Mouse (Mus musculus): Measurements from ENCODE around the gene Rxrb.

Gene Rxrb

DNA sequence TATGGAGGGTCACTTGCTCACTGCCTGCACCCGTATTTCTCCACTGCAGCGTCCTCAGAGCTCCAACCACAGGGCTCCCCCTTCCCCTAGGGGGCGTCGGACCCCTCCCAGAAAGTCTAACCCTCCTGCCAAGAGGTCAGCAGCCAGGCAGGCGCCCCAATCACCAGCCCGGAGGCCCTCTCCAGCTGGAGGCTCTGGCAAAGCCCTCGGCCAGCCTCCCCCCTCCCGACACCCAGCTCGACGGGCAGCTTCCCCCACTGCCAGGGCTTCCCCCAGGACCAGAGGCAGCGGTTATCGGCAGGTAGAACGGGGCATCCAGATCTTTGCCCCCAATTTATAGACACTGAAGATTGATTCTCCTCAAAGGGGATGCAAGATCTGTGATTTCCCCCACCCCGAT, 14.3 kb downstream of the Rxrb start:
- no peak for DNase-seq (ENCODE audit: low read depth, low spot score)

DNA sequence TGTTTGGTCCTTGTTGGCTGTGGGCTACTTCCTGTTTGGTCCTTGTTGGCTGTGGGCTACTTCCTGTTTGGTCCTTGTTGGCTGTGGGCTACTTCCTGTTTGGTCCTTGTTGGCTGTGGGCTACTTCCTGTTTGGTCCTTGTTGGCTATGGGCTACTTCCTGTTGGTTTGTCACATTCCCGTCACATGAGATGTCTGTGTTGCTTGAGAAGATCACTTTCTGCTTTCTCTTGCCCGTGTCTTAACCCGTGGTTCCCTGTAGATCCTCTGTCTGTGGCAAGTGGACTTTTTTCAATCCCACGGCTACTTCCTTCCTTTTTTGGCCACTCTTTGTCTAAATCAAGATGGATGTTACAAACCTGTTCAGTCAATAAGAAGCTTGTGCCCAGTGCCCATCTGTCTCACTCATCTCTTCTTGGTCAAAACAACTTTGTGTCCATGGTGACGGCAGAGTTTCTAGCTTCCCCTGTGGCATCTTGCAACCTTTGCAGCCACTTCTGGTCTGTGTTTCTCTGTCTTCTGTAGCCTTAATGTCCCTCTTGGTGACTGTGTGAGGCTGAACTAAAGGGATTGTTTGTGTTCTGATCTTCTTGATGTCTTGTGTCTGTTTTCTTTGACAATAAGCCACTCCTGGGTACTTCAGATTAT, 15.9 kb downstream of the Rxrb start:
- no peak for DNase-seq (ENCODE audit: low read depth, low spot score)

DNA sequence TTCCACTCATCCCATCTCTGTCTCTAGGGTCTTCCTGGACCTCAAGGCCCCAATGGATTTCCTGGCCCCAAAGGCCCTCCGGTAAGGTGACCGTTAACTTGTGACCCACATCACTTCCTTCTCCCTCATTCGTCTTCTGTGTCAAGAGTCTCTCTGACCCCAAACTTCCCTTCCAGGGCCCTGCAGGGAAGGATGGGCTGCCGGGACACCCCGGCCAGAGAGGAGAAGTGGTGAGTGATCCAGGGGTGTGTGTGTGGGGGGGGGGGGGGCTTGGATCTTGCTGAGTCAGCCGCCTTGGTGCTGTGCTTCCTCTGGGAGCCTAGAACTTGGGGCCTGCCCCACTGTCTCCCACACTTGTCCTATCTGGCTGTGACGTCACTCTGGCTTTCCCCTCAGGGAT, 25.6 kb downstream of the Rxrb start:
- no peak for DNase-seq (ENCODE audit: low read depth, low spot score)

DNA sequence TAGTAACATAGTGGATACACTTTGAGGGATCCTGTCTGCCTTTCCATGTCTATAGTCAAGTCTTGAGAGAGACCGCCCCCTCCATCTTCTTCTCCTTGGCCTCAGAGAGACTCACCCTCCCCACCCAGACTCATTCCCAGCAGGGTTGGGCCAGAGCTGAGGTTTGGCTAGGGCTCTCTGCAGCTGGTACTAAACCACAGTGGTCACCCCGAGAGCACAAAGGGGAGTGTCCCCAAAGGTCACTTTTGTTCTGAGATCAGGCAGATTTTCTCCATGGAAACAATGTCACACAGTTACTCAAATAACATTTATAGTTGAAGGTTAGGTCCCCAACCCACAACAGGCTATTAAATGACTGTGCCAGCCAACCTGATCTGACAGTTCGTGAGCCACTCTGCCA, 37.3 kb downstream of the Rxrb start:
- DNase-seq (ENCODE audit: low read depth, low spot score) = no peak

DNA sequence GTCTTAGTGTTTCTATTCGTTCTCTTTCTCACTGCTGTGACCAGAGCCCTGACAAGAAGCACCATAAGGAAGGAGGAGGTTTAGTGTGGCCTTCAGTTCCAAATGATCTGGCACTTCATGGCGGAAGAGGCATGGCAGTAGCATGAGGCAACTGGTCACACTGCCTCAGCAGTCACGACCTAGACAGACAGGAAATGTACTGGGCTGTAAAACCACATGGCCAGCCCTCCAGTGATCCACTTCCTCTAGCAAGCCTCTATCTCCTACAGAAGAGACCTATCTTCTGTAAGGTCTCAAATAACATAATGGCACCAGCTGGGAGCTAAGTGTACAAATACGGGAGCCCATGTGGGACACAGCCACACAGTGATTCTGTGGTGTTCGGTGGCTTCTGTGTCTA, 40.5 kb downstream of the Rxrb start:
- no peak for DNase-seq (ENCODE audit: low read depth, low spot score)

DNA sequence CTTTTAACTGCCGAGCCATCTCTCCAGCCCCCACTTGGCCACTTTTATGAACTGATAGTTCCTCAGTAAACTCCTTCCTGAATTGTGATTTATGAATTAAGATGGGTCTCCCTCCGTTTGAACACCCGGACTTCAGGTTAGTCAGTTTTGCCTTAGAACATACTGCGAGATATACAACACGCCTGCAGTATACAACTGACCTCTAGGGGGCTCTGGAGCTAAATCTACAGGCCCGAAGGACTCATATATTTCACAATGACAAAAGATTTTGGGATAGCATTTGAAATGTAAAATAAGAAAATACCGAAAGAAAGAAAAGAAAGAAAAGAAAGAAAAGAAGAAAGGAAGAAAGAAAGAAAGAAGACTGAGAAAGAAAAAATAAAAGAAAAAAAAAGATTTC, 43.7 kb downstream of the Rxrb start:
- no peak for DNase-seq (ENCODE audit: low read depth, low spot score)

DNA sequence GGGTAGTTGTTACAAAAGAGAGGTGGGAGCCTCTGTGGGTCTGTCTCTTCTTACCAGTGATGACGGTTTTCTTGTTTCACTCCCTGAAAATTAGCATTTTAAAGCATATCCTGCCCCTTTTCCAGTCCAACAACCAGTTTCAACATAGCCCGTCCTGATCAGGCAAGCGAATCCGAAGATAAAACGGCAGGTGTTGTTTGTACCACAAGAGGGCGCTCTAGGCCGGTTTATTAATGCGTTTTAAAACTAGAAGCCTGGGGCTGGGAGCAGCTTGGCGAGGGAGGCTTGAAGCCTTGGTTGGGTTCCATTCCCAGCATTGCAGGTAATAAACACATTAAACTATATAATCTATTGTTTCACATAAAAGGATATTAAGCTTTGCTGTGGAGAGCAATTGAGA, 45.9 kb downstream of the Rxrb start:
- DNase-seq (ENCODE audit: low read depth, low spot score) = peak; percentile 56

DNA sequence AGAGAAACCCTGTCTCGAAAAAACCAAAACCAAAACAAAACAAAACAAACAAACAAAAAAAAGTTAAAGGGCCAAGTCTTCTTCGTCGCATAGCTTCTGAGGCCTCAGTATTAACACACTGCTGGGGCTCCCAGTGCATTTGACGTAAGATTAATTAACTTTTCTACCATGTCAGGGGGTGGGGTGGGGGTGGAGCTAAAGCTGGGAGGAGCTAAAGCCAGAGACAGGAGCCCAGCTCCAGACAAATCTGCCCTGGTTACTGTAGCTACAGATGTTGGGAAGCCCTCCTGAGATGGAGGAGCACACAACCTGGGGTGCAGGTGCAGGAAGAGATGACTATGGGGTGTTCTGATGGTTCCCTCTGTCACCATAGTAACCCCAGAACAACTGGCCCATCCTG, 46.5 kb downstream of the Rxrb start:
- DNase-seq (ENCODE audit: low read depth, low spot score) = no peak

DNA sequence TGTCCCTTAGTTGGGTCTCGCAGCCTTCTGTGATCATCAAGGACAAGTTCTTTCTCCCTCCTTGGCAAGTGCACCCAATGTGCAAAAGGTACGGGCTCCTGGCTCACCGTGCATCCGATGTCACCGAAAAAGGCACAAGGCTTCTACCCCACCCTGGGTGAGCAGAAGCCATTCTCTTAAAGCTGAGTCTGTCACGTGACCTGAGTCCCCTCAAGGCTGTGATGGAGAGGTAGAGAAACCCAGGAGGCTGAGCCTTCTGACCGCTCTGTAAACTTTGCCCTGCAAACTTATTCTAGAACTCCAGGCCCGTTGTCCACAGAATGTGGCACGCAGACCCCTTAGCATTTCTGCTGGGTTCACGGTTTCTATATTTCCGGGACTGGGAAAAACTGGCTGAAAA, 47.4 kb downstream of the Rxrb start:
- DNase-seq (ENCODE audit: low read depth, low spot score) = no peak

DNA sequence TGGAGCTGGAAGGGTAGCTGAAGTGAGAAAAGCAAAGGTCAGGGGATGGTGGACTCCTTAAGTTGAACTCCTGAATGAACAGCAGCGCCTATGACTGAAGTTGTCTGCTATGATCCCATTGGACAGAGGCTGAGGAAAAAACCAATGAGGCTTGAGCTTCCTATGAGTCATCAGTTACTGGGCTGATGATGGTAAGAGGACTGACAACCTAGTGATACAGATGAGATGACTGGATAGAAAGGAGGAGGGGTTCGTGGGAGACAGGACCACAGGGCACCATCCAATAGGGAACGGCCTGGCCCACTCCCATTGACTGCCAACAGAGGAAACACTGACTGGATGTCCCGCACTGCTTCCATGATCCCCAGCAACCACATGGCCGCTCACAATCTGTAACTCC, 48.0 kb downstream of the Rxrb start:
- peak; percentile 67 for DNase-seq (ENCODE audit: low read depth, low spot score)

DNA sequence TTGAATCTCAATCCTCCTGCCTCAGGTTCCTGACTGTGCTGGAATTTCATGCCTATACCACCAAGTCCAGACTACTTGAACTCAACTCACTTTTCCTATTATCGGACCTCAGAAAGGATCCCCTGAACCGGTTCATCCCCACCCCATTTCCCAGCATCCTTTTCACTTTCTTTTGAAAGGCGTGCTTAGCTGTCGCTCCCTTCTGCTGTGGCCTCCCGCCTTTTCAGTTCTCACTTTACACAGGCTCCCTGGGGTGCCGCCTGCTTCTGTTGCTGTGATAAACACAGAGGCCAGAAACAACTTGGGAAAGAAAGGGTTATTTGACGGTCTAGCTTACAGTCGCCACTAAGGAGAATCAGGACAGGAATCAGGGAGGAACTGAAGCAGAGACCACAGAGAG, 51.5 kb downstream of the Rxrb start:
- no peak for DNase-seq (ENCODE audit: low read depth, low spot score)

DNA sequence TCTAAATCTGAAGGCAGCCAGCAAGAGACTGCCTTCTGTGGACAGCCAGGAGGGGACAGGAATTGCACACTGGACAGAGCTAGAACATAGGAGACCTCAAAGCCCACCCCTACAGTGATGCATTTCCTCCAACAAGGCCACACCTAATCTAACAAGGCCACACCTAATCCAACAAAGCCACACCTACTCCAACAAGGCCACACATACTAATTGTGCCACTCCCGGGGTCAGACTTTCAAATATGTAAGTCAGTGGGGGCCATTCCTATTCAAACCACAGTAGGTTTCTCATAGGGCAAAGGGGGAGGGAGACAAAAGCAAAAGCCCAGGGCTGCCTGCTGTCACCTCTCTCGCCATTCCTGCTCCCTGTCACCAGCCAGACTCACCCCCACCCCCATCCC, 55.8 kb downstream of the Rxrb start:
- DNase-seq (ENCODE audit: low read depth, low spot score) = no peak

All from WW6 (cell line).